Mouse (Mus musculus): ENCODE measurements around the gene Spata5. TPM values are rescaled to one million over a fixed set of nuclear protein-coding genes. Genes with fewer than 3 reads are reported as not detected.

Spata5 gene
- 32.7 TPM for polyA plus RNA-seq (2015; fragmentation: Illumina TruSeq; extraction: RNeasy Lipid Tissue Mini Kit (QIAGEN cat#74804); ENCODE audit: insufficient read depth, low replicate concordance)

GRCm38 (mm10) chr3:37419458-37419991 lies at the start of gene Spata5:
Spata5 (plus strand) TSS chr3:37419896.

GRCm38 (mm10) chr3:37420072-37420471 lies 376 bp downstream of the Spata5 start, which contains the start of gene Nudt6:
Nudt6 (minus strand) TSS chr3:37420211.

Other genes with a start within 250 kb of the Spata5 start
- 0.52 TPM for gene Il21, start 187.3 kb upstream of the Spata5 start, polyA plus RNA-seq (2015; fragmentation: Illumina TruSeq; extraction: RNeasy Lipid Tissue Mini Kit (QIAGEN cat#74804); ENCODE audit: insufficient read depth, low replicate concordance)
- 9.3 TPM for gene Bbs12, start 107.3 kb upstream of the Spata5 start, polyA plus RNA-seq (2015; fragmentation: Illumina TruSeq; extraction: RNeasy Lipid Tissue Mini Kit (QIAGEN cat#74804); ENCODE audit: insufficient read depth, low replicate concordance)
- 3.1 TPM for gene Cetn4, start 107.2 kb upstream of the Spata5 start, polyA plus RNA-seq (2015; fragmentation: Illumina TruSeq; extraction: RNeasy Lipid Tissue Mini Kit (QIAGEN cat#74804); ENCODE audit: insufficient read depth, low replicate concordance)
- 4.4 TPM for gene Fgf2, start 71.5 kb upstream of the Spata5 start, polyA plus RNA-seq (2015; fragmentation: Illumina TruSeq; extraction: RNeasy Lipid Tissue Mini Kit (QIAGEN cat#74804); ENCODE audit: insufficient read depth, low replicate concordance)
- 12.6 TPM for gene Nudt6, start 315 bp downstream of the Spata5 start, polyA plus RNA-seq (2015; fragmentation: Illumina TruSeq; extraction: RNeasy Lipid Tissue Mini Kit (QIAGEN cat#74804); ENCODE audit: insufficient read depth, low replicate concordance)
- 3.8 TPM for gene Spry1, start 220.1 kb downstream of the Spata5 start, polyA plus RNA-seq (2015; fragmentation: Illumina TruSeq; extraction: RNeasy Lipid Tissue Mini Kit (QIAGEN cat#74804); ENCODE audit: insufficient read depth, low replicate concordance)